Mouse (Mus musculus): ENCODE measurements around the gene Erp27.
"Not testable (repeated sequence)": the region's sequence is repeated elsewhere in the genome, so short reads cannot be mapped to it uniquely, and the experiment has no call there.

Gene Erp27

DNA sequence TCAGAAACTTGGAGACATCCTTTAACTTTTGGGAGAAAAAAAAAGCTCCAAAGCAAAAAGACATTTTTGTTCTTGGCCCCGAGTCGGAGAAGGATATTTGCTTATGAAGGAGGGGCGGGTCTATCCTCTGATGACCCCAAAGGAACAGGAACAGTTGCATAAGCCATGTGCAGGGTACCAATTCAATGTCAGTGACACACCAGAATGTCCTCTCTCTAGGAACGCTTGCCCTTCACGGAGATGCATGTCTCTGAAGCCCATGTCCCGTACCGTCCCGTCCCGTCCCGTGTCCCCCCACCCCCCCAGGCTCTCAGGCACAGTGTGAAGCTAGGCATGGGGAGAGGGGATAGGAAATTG is 15.1 kb downstream of the Erp27 start:
- DNase-seq (ENCODE audit: low spot score) = no peak

GRCm38 (mm10) chr6:136906283-136906936 is 15.6 kb downstream of the Erp27 start:
- no peak for DNase-seq (ENCODE audit: low spot score)

DNA sequence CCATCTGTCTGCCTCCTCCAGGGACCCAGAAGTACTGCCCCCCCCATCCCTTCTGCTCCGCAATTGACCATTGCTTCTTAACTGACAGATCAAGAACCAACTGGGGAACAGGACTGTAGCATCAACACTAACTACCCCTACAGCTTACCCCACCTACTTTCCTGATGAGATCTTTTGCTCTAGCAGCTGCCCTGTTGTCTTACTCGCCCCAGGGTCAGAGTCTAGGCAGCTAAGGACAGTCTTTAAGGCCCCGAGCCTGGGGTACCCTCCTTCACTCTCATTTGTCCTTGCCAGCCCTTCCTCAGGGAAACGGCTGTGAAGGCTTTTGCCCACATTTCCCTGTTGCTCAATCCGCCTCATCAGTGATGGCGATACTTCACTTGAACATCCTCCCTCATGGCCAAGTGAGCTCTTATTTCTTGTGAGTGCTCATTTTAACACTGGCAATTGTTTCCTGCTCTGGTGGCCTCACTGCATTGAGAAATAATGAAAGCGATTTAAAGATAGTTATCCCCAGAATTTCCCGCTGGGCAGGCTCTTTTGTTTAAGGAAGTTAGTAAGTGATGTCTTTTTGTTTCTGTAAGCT is 18.0 kb downstream of the Erp27 start:
- DNase-seq (ENCODE audit: low spot score) = no peak

GRCm38 (mm10) chr6:136902527-136902926 is 19.5 kb downstream of the Erp27 start:
- no peak for DNase-seq (ENCODE audit: low spot score)

- no peak for DNase-seq (ENCODE audit: low spot score)
These were observed 21.0 kb downstream of the Erp27 start for GRCm38 (mm10) chr6:136901010-136901409.

DNA sequence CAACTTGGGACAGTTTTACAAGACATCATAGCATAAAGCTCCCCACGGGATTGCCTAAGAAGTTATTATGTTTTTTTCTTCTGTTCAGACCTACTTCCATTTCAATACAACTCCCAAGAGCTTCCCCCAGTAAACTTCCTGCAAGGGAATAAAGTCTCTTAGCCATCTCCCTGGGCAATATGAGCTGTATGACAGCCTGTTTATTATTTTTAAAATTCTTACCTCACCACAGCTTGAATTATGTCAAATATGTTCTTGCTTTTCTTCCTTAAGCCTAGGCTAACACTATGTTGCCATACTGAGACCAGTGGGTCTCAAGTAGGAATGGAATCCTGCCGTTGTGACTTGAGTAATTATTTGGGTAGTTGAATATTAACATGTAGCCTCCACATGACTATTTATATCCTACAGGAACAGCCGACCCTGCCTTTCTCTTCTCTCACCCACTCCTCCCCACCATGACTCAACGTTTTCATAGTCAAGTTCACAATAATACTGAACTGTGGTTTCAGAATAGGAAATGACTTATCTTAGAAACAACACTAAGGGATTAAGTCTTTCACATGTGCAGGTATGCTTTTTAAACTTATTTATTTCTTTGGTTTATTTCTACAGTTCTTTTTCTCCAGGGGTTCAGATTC is 21.5 kb downstream of the Erp27 start:
- DNase-seq (ENCODE audit: low spot score) = no peak

- DNase-seq (ENCODE audit: low spot score) = no peak
These were observed 23.0 kb downstream of the Erp27 start for GRCm38 (mm10) chr6:136898954-136899353.

GRCm38 (mm10) chr6:136898222-136898621 is 23.8 kb downstream of the Erp27 start:
- DNase-seq (ENCODE audit: low spot score) = no peak

DNA sequence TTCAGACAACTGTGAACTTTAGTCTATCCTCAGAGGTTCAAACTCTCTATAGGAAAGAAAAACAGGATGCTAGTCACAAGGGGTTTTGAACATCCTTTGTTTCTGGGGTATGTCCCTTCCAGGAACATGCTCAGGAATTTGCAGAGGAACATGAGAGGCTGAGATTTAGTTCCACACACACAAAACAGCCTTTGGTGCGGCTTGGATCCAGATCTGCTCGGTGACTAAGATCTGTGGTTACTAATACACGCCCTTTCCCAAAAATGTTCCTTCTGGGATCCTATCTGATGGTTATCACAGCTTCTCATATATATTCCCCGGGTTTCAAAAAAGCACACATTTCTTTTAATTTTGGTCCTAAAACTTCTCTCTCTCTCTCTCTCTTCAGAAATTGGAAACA is 24.2 kb downstream of the Erp27 start:
- no peak for DNase-seq (ENCODE audit: low spot score)

GRCm38 (mm10) chr6:136894532-136895339 is 27.2 kb downstream of the Erp27 start:
- DNase-seq (ENCODE audit: low spot score) = peak; percentile 20

DNA sequence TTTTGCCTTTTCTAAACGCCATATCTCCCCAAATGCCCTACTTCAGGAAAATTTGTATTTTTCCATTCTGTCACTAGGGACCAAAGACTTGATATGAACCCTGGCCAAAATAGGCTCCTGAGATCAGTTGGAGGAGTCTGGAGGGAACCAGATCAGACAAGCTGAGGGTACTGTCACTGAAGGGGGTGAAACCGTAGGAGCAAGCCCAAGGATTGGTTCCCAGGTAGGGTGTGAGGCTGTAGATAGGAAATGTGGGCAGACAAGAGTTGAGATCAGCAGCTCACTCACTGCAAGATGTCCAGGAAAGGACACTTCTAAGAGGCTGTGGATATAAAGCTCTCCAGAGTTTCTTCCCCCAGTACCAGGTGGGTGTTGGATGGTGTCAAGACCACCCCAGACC is 30.0 kb downstream of the Erp27 start:
- no peak for DNase-seq (ENCODE audit: low spot score)

DNA sequence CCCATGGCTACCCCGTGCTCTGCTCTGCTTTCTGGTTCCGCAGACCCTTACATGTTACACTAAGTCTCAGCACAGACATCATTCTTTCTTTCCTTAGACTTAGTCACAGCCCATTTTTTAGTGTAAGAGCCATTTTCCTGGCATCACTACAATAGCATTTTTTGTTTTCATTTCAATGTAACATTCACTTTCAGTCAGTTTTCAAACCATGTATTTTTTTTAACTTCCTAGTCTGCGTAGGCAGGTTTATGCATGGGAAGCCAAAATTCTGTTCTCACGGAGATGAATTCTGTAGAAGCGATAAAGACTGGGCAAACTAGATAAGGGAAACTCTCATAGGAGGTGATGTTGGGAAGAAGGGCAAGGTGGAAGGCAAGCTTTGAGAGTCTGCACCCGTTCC is 32.4 kb downstream of the Erp27 start:
- DNase-seq (ENCODE audit: low spot score) = no peak

GRCm38 (mm10) chr6:136889067-136889466 is 32.9 kb downstream of the Erp27 start:
- no peak for DNase-seq (ENCODE audit: low spot score)

DNA sequence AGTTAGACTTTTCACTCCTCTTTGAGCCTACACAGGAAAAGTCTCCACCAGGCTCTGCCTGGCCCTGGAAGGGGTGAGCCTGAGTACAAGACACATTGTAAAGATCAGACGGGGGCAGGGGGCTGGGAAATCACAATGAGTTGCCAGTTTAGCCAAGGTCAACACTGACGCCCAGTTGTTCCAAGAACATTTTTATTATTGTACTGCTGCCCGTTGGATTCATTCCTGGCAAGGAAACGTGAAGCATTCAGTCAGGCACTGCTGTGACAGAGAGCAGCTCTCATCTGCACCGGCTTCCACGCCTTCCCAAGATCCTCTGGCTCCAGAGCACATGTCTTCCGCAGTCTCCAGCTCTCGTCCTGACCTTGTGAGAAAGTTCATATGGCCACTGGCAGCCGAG is 34.1 kb downstream of the Erp27 start:
- peak; percentile 51 for DNase-seq (ENCODE audit: low spot score)

- DNase-seq (ENCODE audit: low spot score) = not testable (repeated sequence)
These were observed 37.2 kb downstream of the Erp27 start for GRCm38 (mm10) chr6:136884766-136885165.

- no peak for DNase-seq (ENCODE audit: low spot score)
These were observed 38.0 kb downstream of the Erp27 start for GRCm38 (mm10) chr6:136883961-136884360.

GRCm38 (mm10) chr6:136883431-136883915 is 38.5 kb downstream of the Erp27 start:
- no peak for DNase-seq (ENCODE audit: low spot score)

DNA sequence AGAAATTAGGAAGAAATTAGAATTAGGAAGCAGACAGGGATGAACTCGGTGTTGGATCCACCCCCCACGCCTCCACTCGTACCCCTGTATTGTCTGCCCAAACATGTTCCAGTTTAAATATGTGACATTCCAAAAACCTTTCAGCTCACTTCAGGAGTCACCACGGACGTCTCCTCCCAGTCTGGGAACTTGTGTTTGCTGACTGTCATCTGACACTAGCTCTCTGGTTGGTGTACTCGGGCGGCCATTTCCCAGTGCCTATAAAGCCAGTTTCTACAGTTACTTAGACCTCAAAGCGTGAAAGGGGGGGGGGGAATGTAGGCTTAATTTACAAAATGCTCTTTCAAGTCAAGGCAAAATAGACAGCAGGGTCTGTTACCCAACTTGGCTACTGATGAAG is 40.3 kb downstream of the Erp27 start:
- DNase-seq (ENCODE audit: low spot score) = no peak

GRCm38 (mm10) chr6:136875670-136876069 is 46.3 kb downstream of the Erp27 start, which contains the start of gene Mgp:
Gene Mgp, minus strand, starts transcription at chr6:136875823.
- peak; percentile 52 for DNase-seq (ENCODE audit: low spot score)

DNA sequence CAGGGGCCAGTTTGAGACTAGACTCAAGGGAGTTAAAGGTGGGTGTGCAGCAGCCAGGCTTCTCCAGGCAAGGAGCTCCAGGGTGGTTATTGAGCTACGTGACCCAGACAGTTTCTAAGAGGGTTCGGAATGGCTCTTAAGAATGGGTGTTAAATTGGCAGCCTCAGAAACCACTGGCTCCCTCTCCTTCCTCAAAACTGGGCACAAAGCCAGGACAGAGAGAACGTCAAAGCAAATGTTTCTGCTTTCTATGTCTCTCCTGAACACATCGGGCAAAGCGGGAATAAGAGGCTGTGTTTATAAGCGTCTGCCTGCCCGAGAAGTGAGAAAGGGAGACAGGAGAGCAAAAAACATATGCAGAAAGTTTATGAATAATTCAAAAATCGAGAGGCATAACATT is 47.4 kb downstream of the Erp27 start:
- DNase-seq (ENCODE audit: low spot score) = no peak

DNA sequence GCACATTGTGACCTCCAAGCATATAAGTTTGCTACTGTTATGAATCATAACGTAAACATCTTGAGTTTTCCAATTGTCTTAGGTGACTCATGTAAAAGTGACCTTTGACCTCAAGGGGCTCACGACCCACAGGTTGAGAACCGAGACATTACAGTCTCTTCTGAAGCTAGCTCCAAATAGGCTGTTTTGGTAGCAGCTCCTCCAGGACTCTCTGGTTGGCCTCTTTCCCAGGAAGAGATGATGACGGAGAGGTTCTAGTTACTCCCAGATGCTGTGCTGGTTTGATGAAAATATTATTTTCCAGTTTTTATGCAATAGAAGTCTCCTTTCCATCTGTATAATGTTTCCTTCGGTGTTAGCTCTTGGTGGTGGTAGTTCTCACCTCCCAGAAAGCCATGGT is 53.1 kb downstream of the Erp27 start:
- DNase-seq (ENCODE audit: low spot score) = no peak

GRCm38 (mm10) chr6:136866150-136866549 is 55.8 kb downstream of the Erp27 start:
- DNase-seq (ENCODE audit: low spot score) = no peak

DNA sequence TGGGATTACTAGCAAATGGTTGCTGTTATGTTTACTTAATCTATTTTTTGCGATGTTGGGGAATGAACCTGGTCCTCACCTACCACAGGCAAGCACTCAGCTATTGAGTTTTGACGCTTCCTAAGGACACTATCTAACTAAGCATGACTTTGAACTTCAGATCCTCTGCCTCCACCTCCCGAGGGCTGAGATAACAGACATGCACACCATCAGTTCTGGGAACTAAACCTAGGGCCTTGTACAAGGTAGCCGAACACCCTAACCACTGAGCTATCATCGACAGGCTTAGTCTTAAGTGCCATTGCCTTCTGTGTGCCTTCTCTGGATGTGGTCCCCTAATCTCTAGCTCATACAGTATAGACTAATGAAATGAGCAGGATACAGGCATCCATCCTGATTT is 56.6 kb downstream of the Erp27 start:
- DNase-seq (ENCODE audit: low spot score) = no peak
